19 mouse cellular contexts compared by ENCODE assay signal in the genomic region with DNA sequence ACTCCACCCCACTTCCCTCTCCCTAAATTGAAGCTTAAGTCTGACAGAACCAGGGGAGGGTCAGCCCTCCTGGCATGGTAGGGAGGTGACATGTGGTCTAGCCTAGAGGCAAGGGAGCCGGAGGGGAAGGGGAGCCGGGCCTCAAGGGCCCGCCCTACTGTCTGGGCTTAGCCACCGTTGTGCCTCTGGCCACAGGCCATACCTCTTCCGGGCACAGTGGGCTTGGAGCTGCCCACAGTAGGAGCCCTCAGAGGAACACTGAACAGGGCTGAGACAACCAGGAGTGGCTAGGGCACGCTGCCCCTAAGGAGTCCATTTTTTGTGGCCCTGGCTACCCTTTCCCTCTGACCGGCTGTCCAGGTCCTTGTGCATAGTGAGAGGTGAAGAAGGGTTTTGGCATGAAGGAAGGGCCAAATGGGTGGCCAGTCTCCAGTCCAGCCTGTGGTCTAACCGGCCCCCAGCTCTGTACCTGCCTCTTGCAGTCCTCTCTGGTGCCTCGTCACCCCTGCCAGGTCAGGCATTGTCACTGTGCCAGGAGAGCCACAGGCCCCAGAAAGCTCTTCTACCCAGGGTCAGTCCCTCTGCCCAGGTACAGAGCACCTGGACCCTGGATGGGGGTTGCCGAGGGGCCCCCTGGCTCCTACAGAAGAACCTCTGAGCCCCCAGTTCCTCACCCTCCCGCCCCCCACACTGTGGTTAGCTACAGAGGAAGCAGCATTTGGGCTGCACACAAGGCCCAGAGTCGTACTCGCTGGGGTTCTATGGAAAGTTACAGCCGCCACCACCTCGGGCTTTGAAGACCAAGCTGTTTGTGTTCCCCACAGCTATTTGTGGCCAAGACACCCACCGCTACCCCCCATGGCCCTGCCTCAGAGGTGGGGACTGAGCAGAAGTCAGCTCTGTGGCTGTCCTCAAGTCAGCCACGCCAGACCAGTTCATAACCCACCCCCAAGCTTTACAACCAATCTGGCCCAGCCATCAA. TPM values are rescaled to one million over a fixed set of nuclear protein-coding genes. Genes with fewer than 3 reads are reported as not detected.
DNase-seq lines count a peak whose midpoint lies in the region; ATAC-seq and TF ChIP-seq lines count a peak whose summit lies in the region.
"Had no signal": no experiment of that assay in that cellular context is flagged by ENCODE, and none has a peak within 500 bp of the region (broad histone marks: within the 10 kb centered on the region; RNA-seq: fewer than 3 reads in every experiment).

No protein-coding gene starts in this region.

- peak; percentile 34 for ATAC-seq in CD4-positive, CD25-positive, alpha-beta regulatory T cell, adult 4 months
- ATAC-seq in inflammation-experienced regulatory T-cells, adult 6 months, result peak; percentile 45
- no peak for ATAC-seq in heart, embryonic 11.5 days (replicated peaks; ENCODE audit: insufficient number of reproducible peaks, low FRiP score, low TSS enrichment)
- ATAC-seq: forebrain, embryonic 13.5 days had no signal

- peaks cover 44% of the 10 kb centered on the region for H3K4me1 ChIP-seq in thymus, adult 2 months (replicated peaks; ENCODE audit: control insufficient read depth, insufficient read depth, low read length)
- peaks cover 2% of the 10 kb centered on the region; the same call in 1 of the 2 replicates for H3K4me1 ChIP-seq in heart, embryonic 11.5 days (ENCODE audit: control insufficient read depth, insufficient read depth, low read length)
- peaks cover 10% of the 10 kb centered on the region; the same call in 1 of the 2 replicates for H3K4me1 ChIP-seq in limb, embryonic 10.5 days
- H3K4me1 ChIP-seq: forebrain, embryonic 13.5 days; heart, embryonic 12.5 days had no signal

- peak overlapping the region; percentile 43; the same call in 1 of the 2 replicates for H3K27ac ChIP-seq in thymus, adult 2 months (ENCODE audit: control insufficient read depth, insufficient read depth, low read length)
- no peak overlapping the region for H3K27ac ChIP-seq in heart, embryonic 11.5 days (ENCODE audit: low read depth, low read length)
- no peak overlapping the region for H3K27ac ChIP-seq in limb, embryonic 10.5 days
- H3K27ac ChIP-seq: forebrain, embryonic 13.5 days; limb, embryonic 15.5 days had no signal

- H3K9me3 ChIP-seq in heart, embryonic 11.5 days (replicated peaks; ENCODE audit: control insufficient read depth, low read length), result no peaks in the 10 kb centered on the region
- no peaks in the 10 kb centered on the region for H3K9me3 ChIP-seq in limb, embryonic 10.5 days (replicated peaks)
- H3K9me3 ChIP-seq: forebrain, embryonic 13.5 days; heart, embryonic 12.5 days; limb, embryonic 15.5 days had no signal

- H3K4me3 ChIP-seq in thymus, adult 2 months (ENCODE audit: control insufficient read depth, insufficient read depth, low read length), result no peak overlapping the region
- H3K4me3 ChIP-seq in heart, embryonic 11.5 days (ENCODE audit: low read depth, low read length), result no peak overlapping the region
- no peak overlapping the region for H3K4me3 ChIP-seq in limb, embryonic 10.5 days
- H3K4me3 ChIP-seq: forebrain, embryonic 13.5 days; heart, embryonic 12.5 days; limb, embryonic 15.5 days had no signal

- peak; percentile 56 for DNase-seq in CD4-positive helper T cell, adult 2 months (ENCODE audit: low read depth, low spot score)
- peak; percentile 51 for DNase-seq in thymus, adult 2 months
- no peak for DNase-seq in ovary, postnatal 14 days (ENCODE audit: low spot score)
- DNase-seq in limb, embryonic 10.5 days (ENCODE audit: low spot score), result no peak
- DNase-seq: adrenal gland, postnatal 14 days; cerebellum, adult 8-10 months; gastrocnemius, postnatal 36 days; heart, postnatal 36 days; kidney, postnatal 4 days; lung, adult 18-20 months; lung, postnatal 4 days; midbrain, embryonic 14.5 days had no signal

- no peaks in the 10 kb centered on the region for H3K36me3 ChIP-seq in thymus, adult 2 months (ENCODE audit: control insufficient read depth, insufficient read depth, low read length)
- no peaks in the 10 kb centered on the region for H3K36me3 ChIP-seq in heart, embryonic 11.5 days (ENCODE audit: control insufficient read depth, insufficient read depth, low read length)
- no peaks in the 10 kb centered on the region for H3K36me3 ChIP-seq in limb, embryonic 10.5 days
- H3K36me3 ChIP-seq: heart, embryonic 12.5 days; limb, embryonic 15.5 days had no signal

- H3K9ac ChIP-seq in heart, embryonic 11.5 days (ENCODE audit: low read depth, low read length), result no peak overlapping the region
- H3K9ac ChIP-seq: forebrain, embryonic 13.5 days; heart, embryonic 12.5 days; limb, embryonic 15.5 days had no signal

- TF ChIP-seq CTCF in thymus, adult 2 months (IDR thresholded peaks at IDR 0.05; ENCODE audit: borderline replicate concordance, control insufficient read depth, extremely low read depth, insufficient read depth, low read length, poor library complexity), result no peak

- no peaks in the 10 kb centered on the region for H3K27me3 ChIP-seq in thymus, adult 2 months (ENCODE audit: control insufficient read depth, insufficient read depth, low read length)
- peaks cover 30% of the 10 kb centered on the region for H3K27me3 ChIP-seq in heart, embryonic 11.5 days (ENCODE audit: control insufficient read depth, insufficient read depth, low read length)
- H3K27me3 ChIP-seq in limb, embryonic 10.5 days (ENCODE audit: low read depth, poor library complexity, severe bottlenecking), result peaks cover 5% of the 10 kb centered on the region; the same call in 1 of the 2 replicates
- H3K27me3 ChIP-seq: limb, embryonic 15.5 days had no signal

- TF ChIP-seq POLR2A in thymus, adult 2 months (IDR thresholded peaks at IDR 0.05; ENCODE audit: control insufficient read depth, extremely low read depth, insufficient read depth, low read length, poor library complexity), result no peak

- WGBS in thymus, adult 2 months, result 29% methylated on average over 17 of the region's 17 CpGs
- 83% methylated on average over 17 of the region's 17 CpGs for WGBS in heart, embryonic 11.5 days (ENCODE audit: insufficient replicate concordance)
- WGBS in limb, embryonic 10.5 days, result 89% methylated on average over 17 of the region's 17 CpGs

- H3K4me2 ChIP-seq in heart, embryonic 11.5 days, result no peak overlapping the region
- H3K4me2 ChIP-seq: forebrain, embryonic 13.5 days; heart, embryonic 12.5 days; limb, embryonic 15.5 days had no signal

RNA-seq across cellular contexts. Expression of a gene that starts 22.3 kb away (rescaled TPM):
- 10 to 100 TPM in 1 of 2 experiments, 1 to 10 TPM in 1; 9.8 to 11.2 TPM for polyA plus RNA-seq in CD4-positive, CD25-positive, alpha-beta regulatory T cell, adult 4 months (2017; shearing (Covaris generic))
- 10 to 100 TPM in 2 of 3 experiments, 1 to 10 TPM in 1; 9.2 to 26.5 (median 11.1) TPM for polyA plus RNA-seq in inflammation-experienced regulatory T-cells, adult 6 months (2017; shearing (Covaris generic))
- polyA plus RNA-seq in thymus, adult 2 months (2012; rRNA removed), result 24.6 and 34.2 TPM in 2 replicates
- polyA plus RNA-seq in heart, embryonic 11.5 days (2014; fragmentation: Nextera tagmentation; extraction: Ambion mirVana), result 0.06 TPM in 1 of 2 replicates, not detected in the other
- polyA plus RNA-seq in limb, embryonic 10.5 days (2016; fragmentation: Nextera tagmentation; extraction: Ambion mirVana), result 0.05 and 0.08 TPM in 2 replicates
- polyA plus RNA-seq: forebrain, embryonic 13.5 days; kidney, embryonic 14.5 days; midbrain, embryonic 14.5 days had no signal

Comparison
In these comparisons a context has a peak if more than half of its experiments do, and no peak if none do; other contexts are left out.
1. DNase-seq: peak in CD4-positive helper T cell, adult 2 months (single experiment) and thymus, adult 2 months (single experiment); none in ovary, postnatal 14 days (single experiment) and limb, embryonic 10.5 days (single experiment).